Mouse (Mus musculus) small intestine, adult 2 months (tissue): ENCODE measurements around the gene Mprip. TPM values are rescaled to one million over a fixed set of nuclear protein-coding genes. Genes with fewer than 3 reads are reported as not detected.

Experiments used
- H3K27ac ChIP-seq: fragments of 200-500 bp; 2 replicates; pipeline ENCODE4 v1.5.1; 2012; ENCODE audit warnings: low read depth, low read length, control low read depth, inconsistent platforms; ENCODE audit not compliant: insufficient read depth
- H3K27me3 ChIP-seq: fragments of 200-500 bp; 2 replicates; pipeline ENCODE4 v1.6.1; 2012; ENCODE audit warnings: mild to moderate bottlenecking, moderate library complexity, low read length, inconsistent platforms; ENCODE audit not compliant: control insufficient read depth, insufficient read depth
- H3K36me3 ChIP-seq: fragments of 200-500 bp; 2 replicates; pipeline ENCODE4 v1.6.1; 2012; ENCODE audit warnings: mild to moderate bottlenecking, low read length, control low read depth, inconsistent platforms; ENCODE audit not compliant: control insufficient read depth, insufficient read depth
- H3K4me1 ChIP-seq: fragments of 200-500 bp; 2 replicates; pipeline ENCODE4 v1.6.1; 2012; ENCODE audit warnings: low read length, inconsistent platforms, mixed read lengths; ENCODE audit not compliant: control insufficient read depth, insufficient read depth, insufficient read length
- H3K4me3 ChIP-seq: fragments of 200-500 bp; 2 replicates; pipeline ENCODE4 v1.5.1; 2012; ENCODE audit warnings: low read depth, mild to moderate bottlenecking, control low read depth, inconsistent platforms, low read length, moderate library complexity
- CTCF ChIP-seq: fragments of 200-500 bp; IDR thresholded peaks from 2 replicates; pipeline ENCODE4 v1.5.1; 2012; ENCODE audit warnings: low read depth, mild to moderate bottlenecking, control low read depth, inconsistent platforms, low read length, moderate library complexity, mixed read lengths; ENCODE audit not compliant: insufficient replicate concordance, insufficient read length; ENCODE audit errors: extremely low read depth
- POLR2A ChIP-seq: fragments of 200-500 bp; IDR thresholded peaks from 2 replicates; pipeline ENCODE4 v1.6.1; 2012; ENCODE audit warnings: low read depth, mild to moderate bottlenecking, control low read depth, inconsistent platforms, low read length, moderate library complexity
- WGBS: fragments of 180-500 bp; shearing (Covaris S2); methylation state at CpG from one replicate; pipeline ENCODE4 v1.1.7; 2018; 5-methylcytosine and 5-hydroxymethylcytosine counted together
- polyA plus RNA-seq: library from polyadenylated mRNA; depleted of rRNA; stranded (reverse); fragments of >200 nt; gene quantifications from 2 replicates; pipeline ENCODE4 v1.2.3, GENCODE M21; 2012

Gene Mprip
- polyA plus RNA-seq, 1 experiment = 76.4 TPM

GRCm38 (mm10) chr11:59684956-59685355, 23.9 kb downstream of the Mprip start:
- TF ChIP-seq POLR2A (no peak), CTCF (no peak)
- Histone ChIP-seq H3K27ac (no peak overlapping the region), H3K4me3 (no peak overlapping the region), H3K4me1 (no peaks in the 10 kb centered on the region; the same call in 1 of the 2 replicates), H3K36me3 (no peaks in the 10 kb centered on the region; the same call in 1 of the 2 replicates), H3K27me3 (no peaks in the 10 kb centered on the region)
- 86% methylated on average over 6 of the region's 6 CpGs for WGBS

- Histone ChIP-seq H3K27me3 (no peaks in the 10 kb centered on the region), H3K4me1 (peaks cover 3% of the 10 kb centered on the region; the same call in 1 of the 2 replicates), H3K36me3 (peaks cover 18% of the 10 kb centered on the region), H3K4me3 (no peak overlapping the region), H3K27ac (no peak overlapping the region)
- TF ChIP-seq POLR2A = no peak
- 81% methylated on average over 1 of the region's 1 CpGs for WGBS
Measured at GRCm38 (mm10) chr11:59694533-59694932, 33.4 kb downstream of the Mprip start.

- Histone ChIP-seq H3K27me3 (no peaks in the 10 kb centered on the region), H3K27ac (no peak overlapping the region), H3K36me3 (peaks cover 18% of the 10 kb centered on the region), H3K4me3 (no peak overlapping the region), H3K4me1 (peaks cover 3% of the 10 kb centered on the region; the same call in 1 of the 2 replicates)
- no peak for TF ChIP-seq CTCF
- TF ChIP-seq POLR2A = no peak
Measured at GRCm38 (mm10) chr11:59695550-59695949, 34.4 kb downstream of the Mprip start.

GRCm38 (mm10) chr11:59697572-59697971, 36.5 kb downstream of the Mprip start:
- TF ChIP-seq POLR2A (no peak), CTCF (no peak)
- H3K4me1 ChIP-seq = peaks cover 3% of the 10 kb centered on the region; the same call in 1 of the 2 replicates
- H3K27me3 ChIP-seq = no peaks in the 10 kb centered on the region
- H3K27ac ChIP-seq = no peak overlapping the region
- 93% methylated on average over 1 of the region's 1 CpGs for WGBS
- H3K4me3 ChIP-seq = no peak overlapping the region
- peaks cover 20% of the 10 kb centered on the region for H3K36me3 ChIP-seq

- 97% methylated on average over 1 of the region's 1 CpGs for WGBS
- Histone ChIP-seq H3K27me3 (no peaks in the 10 kb centered on the region), H3K36me3 (peaks cover 20% of the 10 kb centered on the region)
Measured at GRCm38 (mm10) chr11:59700787-59701186, 39.7 kb downstream of the Mprip start.

GRCm38 (mm10) chr11:59705113-59705512, 44.0 kb downstream of the Mprip start:
- WGBS = 59% methylated on average over 2 of the region's 2 CpGs
- TF ChIP-seq POLR2A (no peak), CTCF (no peak)
- Histone ChIP-seq H3K27ac (no peak overlapping the region), H3K27me3 (no peaks in the 10 kb centered on the region), H3K4me1 (peaks cover 6% of the 10 kb centered on the region), H3K36me3 (peaks cover 2% of the 10 kb centered on the region; the same call in 1 of the 2 replicates), H3K4me3 (no peak overlapping the region)

More at GRCm38 (mm10) chr11:59700787-59701186, 39.7 kb downstream of the Mprip start:
- H3K4me1 ChIP-seq = peaks cover 2% of the 10 kb centered on the region; the same call in 1 of the 2 replicates
- H3K4me3 ChIP-seq = no peak overlapping the region
- no peak overlapping the region for H3K27ac ChIP-seq
- TF ChIP-seq CTCF = no peak

- peak overlapping the region; percentile 80 for H3K27ac ChIP-seq
- no peaks in the 10 kb centered on the region for H3K27me3 ChIP-seq
- peaks cover 1% of the 10 kb centered on the region; the same call in 1 of the 2 replicates for H3K36me3 ChIP-seq
- WGBS = 73% methylated on average over 2 of the region's 2 CpGs
- H3K4me3 ChIP-seq = no peak overlapping the region
- TF ChIP-seq POLR2A = no peak
- no peak for TF ChIP-seq CTCF
- H3K4me1 ChIP-seq = peaks cover 6% of the 10 kb centered on the region
Measured at GRCm38 (mm10) chr11:59707481-59707880, 46.4 kb downstream of the Mprip start.
